Mouse (Mus musculus): ENCODE results near the gene Tmem151b. TPM values are rescaled to one million over a fixed set of nuclear protein-coding genes. Genes with fewer than 3 reads are reported as not detected.

The Tmem151b gene
- polyA plus RNA-seq, 1 experiment from 2014 or later: 5.6 TPM

DNA sequence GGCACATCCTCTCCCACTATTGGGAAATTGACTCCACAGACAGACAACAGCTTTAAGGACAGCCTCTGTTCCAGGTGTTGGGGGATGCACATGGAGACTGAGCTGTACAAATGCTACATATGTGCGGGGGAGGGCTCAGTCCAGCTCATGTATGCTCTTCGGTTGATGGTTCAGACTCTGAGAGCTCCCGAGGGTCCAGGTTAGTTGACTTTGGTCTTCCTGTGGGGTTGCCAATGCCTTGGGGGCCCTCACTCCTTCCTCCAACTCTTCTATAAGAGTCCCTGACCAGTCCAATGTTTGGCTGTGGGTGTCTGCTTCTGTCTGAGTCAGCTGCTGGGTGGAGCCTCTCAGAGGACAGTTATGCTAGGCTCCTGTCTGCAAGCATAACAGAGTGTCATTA, 3.6 kb upstream of the Tmem151b start:
- WGBS: 91% methylated on average over 3 of the region's 3 CpGs

DNA sequence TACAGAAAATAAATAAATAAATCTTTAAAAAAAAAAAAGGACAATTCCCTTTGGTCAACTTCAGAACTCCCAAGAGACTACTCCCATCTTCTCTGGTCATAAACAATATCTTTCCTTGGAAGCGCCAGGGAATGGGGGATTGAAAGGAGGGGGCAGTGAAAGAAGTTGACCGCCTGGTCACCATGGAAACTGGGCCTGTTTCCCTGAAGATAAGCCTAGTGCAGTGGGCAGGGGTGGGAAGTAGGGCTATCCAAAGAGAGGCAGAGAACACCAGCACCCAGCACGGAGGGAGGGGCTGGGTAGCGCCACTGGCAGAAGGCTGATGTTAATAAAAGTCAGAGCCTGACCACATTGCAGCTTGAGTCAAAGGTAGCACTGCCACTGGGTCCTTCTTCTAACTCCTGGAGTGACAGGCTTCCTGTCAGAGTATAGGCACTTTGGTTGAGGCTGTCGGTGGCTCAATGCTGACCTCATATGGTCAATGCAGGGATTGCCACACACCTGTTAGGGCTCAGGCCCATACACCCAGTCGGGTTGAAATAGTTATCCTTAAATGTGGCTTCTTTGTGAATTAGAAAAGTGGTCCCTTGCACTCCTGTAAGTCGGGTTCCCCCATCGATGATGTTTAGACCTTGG, 2.5 kb upstream of the Tmem151b start:
- DNase-seq (ENCODE audit: low spot score) (peak; percentile 85), ATAC-seq (ENCODE audit: low FRiP score) (no peak)
- WGBS: 6% methylated on average over 8 of the region's 8 CpGs
- Histone ChIP-seq H3K27me3 (ENCODE audit: control insufficient read depth, insufficient read depth, low read length) (peaks cover 13% of the 10 kb centered on the region), H3K4me3 (ENCODE audit: low read depth, low read length) (no peak overlapping the region), H3K27ac (ENCODE audit: low read depth, low read length) (no peak overlapping the region), H3K4me1 (replicated peaks; ENCODE audit: control insufficient read depth, insufficient read depth, low read length) (peaks cover 3% of the 10 kb centered on the region; the same call in 1 of the 2 replicates), H3K9me3 (ENCODE audit: control insufficient read depth, low read length) (no peaks in the 10 kb centered on the region), H3K36me3 (ENCODE audit: control insufficient read depth, insufficient read depth, low read length) (no peaks in the 10 kb centered on the region), H3K9ac (ENCODE audit: low read depth, low read length) (no peak overlapping the region), H3K4me2 (replicated peaks; ENCODE audit: low read depth, low read length) (0 out of 2 replicates have a peak overlapping the region, but pooled peaks have one; percentile 5)

More for the DNA sequence above, 3.6 kb upstream of the Tmem151b start:
- Histone ChIP-seq H3K27ac (ENCODE audit: low read depth, low read length) (no peak overlapping the region), H3K4me1 (replicated peaks; ENCODE audit: control insufficient read depth, insufficient read depth, low read length) (0 out of 2 replicates have a peak, but pooled peaks cover 3% of the 10 kb centered on the region), H3K4me3 (ENCODE audit: low read depth, low read length) (no peak overlapping the region), H3K27me3 (ENCODE audit: control insufficient read depth, insufficient read depth, low read length) (peaks cover 3% of the 10 kb centered on the region; the same call in 1 of the 2 replicates), H3K9me3 (ENCODE audit: control insufficient read depth, low read length) (no peaks in the 10 kb centered on the region), H3K4me2 (replicated peaks; ENCODE audit: low read depth, low read length) (no peak overlapping the region), H3K9ac (ENCODE audit: low read depth, low read length) (no peak overlapping the region), H3K36me3 (ENCODE audit: control insufficient read depth, insufficient read depth, low read length) (no peaks in the 10 kb centered on the region)
- no peak for DNase-seq (ENCODE audit: low spot score)
- no peak for ATAC-seq (ENCODE audit: low FRiP score)

DNA sequence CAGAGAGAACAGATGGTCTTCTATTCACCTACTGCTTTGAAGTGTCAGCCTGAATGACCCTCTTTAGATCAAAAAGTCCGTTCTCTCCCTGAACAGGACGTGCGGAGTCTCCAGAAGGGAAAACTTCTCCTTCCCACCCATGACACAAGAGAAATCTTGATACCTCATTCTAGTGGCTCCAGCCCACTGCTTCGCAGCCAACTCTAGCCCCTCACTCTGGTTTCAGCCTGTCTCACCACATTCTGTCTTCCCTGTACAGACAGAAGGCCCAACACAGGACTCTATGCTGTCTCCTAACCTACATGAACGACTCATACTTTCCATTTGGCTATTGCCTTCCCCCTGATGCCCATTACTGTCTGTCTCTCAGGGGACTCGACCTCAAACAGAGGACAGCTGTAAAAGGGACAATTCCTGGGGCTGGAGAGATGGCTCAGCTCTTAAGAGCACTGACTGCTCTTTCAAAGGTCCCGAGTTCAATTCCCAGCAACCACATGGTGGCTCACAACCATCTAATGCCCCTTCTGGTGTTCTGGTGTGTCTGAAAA, 1.8 kb upstream of the Tmem151b start:
- no peak for DNase-seq (ENCODE audit: low spot score)
- Histone ChIP-seq H3K27me3 (ENCODE audit: control insufficient read depth, insufficient read depth, low read length) (peaks cover 18% of the 10 kb centered on the region), H3K9me3 (ENCODE audit: control insufficient read depth, low read length) (no peaks in the 10 kb centered on the region), H3K4me1 (replicated peaks; ENCODE audit: control insufficient read depth, insufficient read depth, low read length) (peaks cover 3% of the 10 kb centered on the region; the same call in 1 of the 2 replicates), H3K36me3 (ENCODE audit: control insufficient read depth, insufficient read depth, low read length) (no peaks in the 10 kb centered on the region), H3K27ac (ENCODE audit: low read depth, low read length) (no peak overlapping the region), H3K9ac (ENCODE audit: low read depth, low read length) (no peak overlapping the region), H3K4me3 (ENCODE audit: low read depth, low read length) (no peak overlapping the region), H3K4me2 (replicated peaks; ENCODE audit: low read depth, low read length) (no peak overlapping the region)
- no peak for ATAC-seq (ENCODE audit: low FRiP score)
- 57% methylated on average over 7 of the region's 7 CpGs for WGBS

DNA sequence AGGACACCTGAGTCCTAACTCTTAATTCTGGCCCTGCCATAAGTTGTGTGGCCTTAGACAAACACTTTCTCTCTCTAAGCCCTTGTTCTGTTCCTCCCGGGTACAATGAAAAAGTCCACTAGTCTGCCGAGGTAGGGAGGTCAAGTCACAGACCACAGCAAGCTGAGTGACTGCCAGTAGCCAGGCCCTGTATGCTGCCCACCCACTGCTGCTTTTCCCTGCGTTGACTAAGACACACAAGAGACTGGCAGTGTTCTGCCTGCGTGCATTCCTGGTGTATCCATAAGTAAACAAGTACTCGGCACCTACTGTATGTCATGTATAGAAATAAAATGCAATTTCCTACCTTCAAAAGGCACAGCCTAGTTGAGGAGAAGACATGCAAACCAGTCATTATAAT, 776 bp upstream of the Tmem151b start:
- no peaks in the 10 kb centered on the region for H3K9me3 ChIP-seq (ENCODE audit: control insufficient read depth, low read length)
- DNase-seq (ENCODE audit: low spot score) (no peak), ATAC-seq (ENCODE audit: low FRiP score) (no peak)
- peak overlapping the region; percentile 96; the same call in 1 of the 2 replicates for H3K9ac ChIP-seq (ENCODE audit: low read depth, low read length)
- H3K4me1 ChIP-seq (replicated peaks; ENCODE audit: control insufficient read depth, insufficient read depth, low read length): peaks cover 7% of the 10 kb centered on the region
- 0 out of 2 replicates have a peak overlapping the region, but pooled peaks have one; percentile 93 for H3K27ac ChIP-seq (ENCODE audit: low read depth, low read length)
- H3K4me3 ChIP-seq (ENCODE audit: low read depth, low read length): peak overlapping the region; percentile 89
- peaks cover 28% of the 10 kb centered on the region for H3K27me3 ChIP-seq (ENCODE audit: control insufficient read depth, insufficient read depth, low read length)
- 35% methylated on average over 5 of the region's 5 CpGs for WGBS
- H3K36me3 ChIP-seq (ENCODE audit: control insufficient read depth, insufficient read depth, low read length): no peaks in the 10 kb centered on the region
- peak overlapping the region; percentile 83 for H3K4me2 ChIP-seq (replicated peaks; ENCODE audit: low read depth, low read length)

DNA sequence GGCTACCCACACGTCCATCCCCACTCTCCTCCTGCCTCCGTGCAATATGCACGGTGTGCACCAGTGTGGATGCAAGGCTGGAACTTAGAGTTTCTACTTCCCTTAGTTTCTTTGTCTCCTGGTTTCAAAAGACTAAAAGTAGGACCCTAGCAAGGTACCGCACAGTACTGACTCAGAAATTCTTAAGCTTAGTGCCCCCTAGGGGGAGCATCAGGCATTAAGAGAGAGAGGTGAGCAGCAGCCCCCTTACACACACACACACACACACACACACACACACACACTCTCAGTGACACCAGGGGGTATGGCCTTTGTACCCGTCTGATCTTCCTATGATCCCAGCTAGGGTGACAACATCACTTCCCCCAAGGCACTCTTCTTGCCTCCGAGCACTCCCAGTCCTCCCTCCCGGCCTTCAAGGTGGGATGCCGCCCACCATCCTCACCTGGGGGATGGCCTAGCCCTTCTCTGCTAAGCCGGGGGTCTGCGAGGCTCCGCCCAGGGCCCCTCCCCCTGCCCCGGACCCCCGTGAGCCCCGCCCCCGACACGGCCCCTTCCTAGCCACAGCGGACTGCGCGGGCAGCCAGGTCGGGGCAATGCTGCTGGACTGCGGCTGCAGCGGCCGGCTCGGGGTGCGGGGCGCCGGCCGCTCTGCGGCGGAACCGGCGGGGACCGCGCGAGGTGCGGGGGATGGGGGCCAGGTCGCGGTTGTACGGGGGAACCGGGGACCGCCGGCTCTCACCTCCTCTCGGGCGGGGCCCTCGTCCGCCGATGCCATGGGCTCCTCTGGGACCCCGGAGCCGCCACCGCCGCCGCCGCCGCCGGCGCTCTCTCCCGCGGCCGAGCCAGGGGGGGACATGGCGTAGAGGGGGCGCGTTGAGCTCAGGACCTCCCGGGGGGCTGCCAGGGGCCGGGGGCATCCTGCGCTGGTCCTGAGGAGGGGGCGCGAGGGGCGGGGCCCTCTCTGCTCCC, 650 bp downstream of the Tmem151b start:
- Histone ChIP-seq H3K4me1 (replicated peaks; ENCODE audit: control insufficient read depth, insufficient read depth, low read length) (peaks cover 19% of the 10 kb centered on the region), H3K4me3 (ENCODE audit: low read depth, low read length) (peak overlapping the region; percentile 89), H3K36me3 (ENCODE audit: control insufficient read depth, insufficient read depth, low read length) (no peaks in the 10 kb centered on the region), H3K27ac (ENCODE audit: low read depth, low read length) (peak overlapping the region; percentile 93), H3K4me2 (replicated peaks; ENCODE audit: low read depth, low read length) (peak overlapping the region; percentile 83), H3K27me3 (ENCODE audit: control insufficient read depth, insufficient read depth, low read length) (peaks cover 43% of the 10 kb centered on the region), H3K9me3 (ENCODE audit: control insufficient read depth, low read length) (no peaks in the 10 kb centered on the region), H3K9ac (ENCODE audit: low read depth, low read length) (peak overlapping the region; percentile 96)
- DNase-seq (ENCODE audit: low spot score) (peak; percentile 75), ATAC-seq (ENCODE audit: low FRiP score) (peak; percentile 65)
- 4% methylated on average over 13 of the region's 68 CpGs for WGBS

DNA sequence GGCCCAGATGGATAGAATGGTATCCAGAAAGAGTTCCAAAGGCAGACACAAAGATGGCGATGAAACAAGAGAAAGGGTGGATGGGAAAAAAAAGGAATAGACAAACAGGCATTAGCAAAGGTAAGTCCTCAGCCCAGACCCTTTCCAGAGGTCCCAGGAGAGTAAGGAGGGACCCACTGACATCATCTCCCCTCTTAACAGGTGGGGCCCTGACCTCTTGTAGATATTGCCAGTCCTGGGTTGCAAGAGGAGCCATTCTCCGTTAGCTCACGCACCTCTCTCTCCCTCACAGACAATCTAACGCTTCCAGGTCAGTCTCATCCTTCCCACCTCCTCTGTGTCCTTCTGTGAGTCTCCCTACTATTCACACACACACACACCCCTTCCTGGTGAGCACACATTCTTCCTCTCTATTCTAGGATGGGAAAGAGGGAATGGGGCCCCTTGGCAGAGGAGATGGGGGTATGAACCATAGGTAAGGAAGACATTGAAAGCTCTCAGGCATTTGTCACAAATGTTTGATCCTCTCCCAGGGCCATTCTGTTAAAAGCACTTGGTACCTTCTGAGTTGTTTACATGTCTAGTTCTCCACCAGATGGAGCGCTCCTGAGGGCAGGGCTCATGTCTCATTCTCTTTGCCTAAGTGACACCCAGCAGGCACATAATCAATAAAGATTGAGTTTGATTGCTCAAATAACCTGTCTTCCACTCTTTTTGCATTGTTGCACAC, 1.9 kb downstream of the Tmem151b start:
- 77% methylated on average over 5 of the region's 5 CpGs for WGBS
- Histone ChIP-seq H3K9ac (ENCODE audit: low read depth, low read length) (no peak overlapping the region), H3K36me3 (ENCODE audit: control insufficient read depth, insufficient read depth, low read length) (no peaks in the 10 kb centered on the region), H3K27me3 (ENCODE audit: control insufficient read depth, insufficient read depth, low read length) (peaks cover 51% of the 10 kb centered on the region), H3K9me3 (ENCODE audit: control insufficient read depth, low read length) (no peaks in the 10 kb centered on the region), H3K27ac (ENCODE audit: low read depth, low read length) (no peak overlapping the region), H3K4me3 (ENCODE audit: low read depth, low read length) (no peak overlapping the region), H3K4me1 (replicated peaks; ENCODE audit: control insufficient read depth, insufficient read depth, low read length) (peaks cover 22% of the 10 kb centered on the region), H3K4me2 (replicated peaks; ENCODE audit: low read depth, low read length) (no peak overlapping the region)
- ATAC-seq (ENCODE audit: low FRiP score) (no peak), DNase-seq (ENCODE audit: low spot score) (no peak)

DNA sequence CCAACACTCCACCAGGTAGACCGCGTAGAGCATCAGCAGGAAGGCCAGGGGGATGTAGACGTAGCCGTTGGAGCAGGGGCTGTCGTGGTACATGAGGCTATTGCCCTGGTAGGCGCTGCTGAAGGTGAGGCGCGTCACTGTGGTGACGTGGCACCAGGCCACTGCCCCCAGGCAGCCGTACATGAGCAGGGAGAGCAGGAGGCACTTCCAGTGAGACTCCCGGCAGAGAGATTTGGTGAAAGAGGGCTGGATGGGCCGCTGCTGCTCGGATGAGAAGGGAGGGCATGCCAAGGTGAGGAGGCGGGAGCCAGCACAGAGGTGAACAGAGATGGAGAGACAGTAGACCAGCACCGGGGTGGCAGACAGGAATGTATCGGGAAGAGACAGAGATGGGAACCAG, 2.5 kb downstream of the Tmem151b start:
- H3K27me3 ChIP-seq (ENCODE audit: control insufficient read depth, insufficient read depth, low read length): peaks cover 51% of the 10 kb centered on the region
- peaks cover 22% of the 10 kb centered on the region for H3K4me1 ChIP-seq (replicated peaks; ENCODE audit: control insufficient read depth, insufficient read depth, low read length)
- 65% methylated on average over 16 of the region's 16 CpGs for WGBS
- no peak overlapping the region for H3K4me3 ChIP-seq (ENCODE audit: low read depth, low read length)
- no peak for DNase-seq (ENCODE audit: low spot score)
- H3K27ac ChIP-seq (ENCODE audit: low read depth, low read length): no peak overlapping the region
- no peak overlapping the region for H3K9ac ChIP-seq (ENCODE audit: low read depth, low read length)
- H3K36me3 ChIP-seq (ENCODE audit: control insufficient read depth, insufficient read depth, low read length): no peaks in the 10 kb centered on the region
- no peak overlapping the region for H3K4me2 ChIP-seq (replicated peaks; ENCODE audit: low read depth, low read length)
- ATAC-seq (ENCODE audit: low FRiP score): no peak
- no peaks in the 10 kb centered on the region for H3K9me3 ChIP-seq (ENCODE audit: control insufficient read depth, low read length)

DNA sequence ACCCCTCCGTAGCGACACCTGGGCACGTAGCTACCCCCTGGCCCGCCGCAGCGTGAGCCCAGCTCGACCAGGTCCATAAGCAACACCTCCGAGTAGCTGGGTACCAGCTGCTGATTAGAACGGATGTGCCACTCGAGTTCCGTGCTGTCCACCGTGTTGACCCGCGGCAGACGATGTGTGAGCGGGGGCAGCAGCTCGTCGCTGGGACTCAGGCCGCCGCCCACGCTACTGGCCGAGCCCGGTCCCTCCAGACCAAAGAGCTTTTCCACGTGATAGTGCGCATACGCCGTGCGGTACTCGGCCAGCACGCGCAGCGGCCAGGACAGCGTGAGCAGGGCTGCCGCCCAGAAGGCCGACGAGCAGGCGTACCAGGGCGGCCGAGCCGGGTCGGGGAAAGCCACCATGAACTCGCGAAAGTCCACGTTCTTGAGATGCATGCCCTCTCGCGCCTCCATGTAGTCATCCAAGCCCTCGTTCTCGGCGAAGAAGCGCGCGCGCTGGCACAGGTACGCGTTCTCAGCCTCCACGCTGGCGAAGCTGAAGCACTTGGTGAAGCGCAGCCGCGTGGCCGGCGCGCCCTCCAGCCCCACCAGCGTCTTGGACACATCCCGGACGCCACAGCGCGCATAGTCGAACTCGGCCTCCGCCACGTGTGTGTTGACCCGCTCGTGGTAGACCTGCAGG, 4.1 kb downstream of the Tmem151b start:
- H3K9me3 ChIP-seq (ENCODE audit: control insufficient read depth, low read length): no peaks in the 10 kb centered on the region
- H3K4me1 ChIP-seq (replicated peaks; ENCODE audit: control insufficient read depth, insufficient read depth, low read length): peaks cover 22% of the 10 kb centered on the region
- ATAC-seq (ENCODE audit: low FRiP score) (no peak), DNase-seq (ENCODE audit: low spot score) (peak; percentile 50)
- 0 out of 2 replicates have a peak overlapping the region, but pooled peaks have one; percentile 25 for H3K9ac ChIP-seq (ENCODE audit: low read depth, low read length)
- H3K36me3 ChIP-seq (ENCODE audit: control insufficient read depth, insufficient read depth, low read length): no peaks in the 10 kb centered on the region
- H3K27me3 ChIP-seq (ENCODE audit: control insufficient read depth, insufficient read depth, low read length): peaks cover 51% of the 10 kb centered on the region
- peak overlapping the region; percentile 44 for H3K4me2 ChIP-seq (replicated peaks; ENCODE audit: low read depth, low read length)
- no peak overlapping the region for H3K27ac ChIP-seq (ENCODE audit: low read depth, low read length)
- WGBS: 5% methylated on average over 74 of the region's 74 CpGs
- peak overlapping the region; percentile 23 for H3K4me3 ChIP-seq (ENCODE audit: low read depth, low read length)

All from hindbrain, embryonic 11.5 days (tissue).